Mouse (Mus musculus) midbrain, postnatal 0 days (tissue): ENCODE measurements around the gene Snx4. TPM values are rescaled to one million over a fixed set of nuclear protein-coding genes. Genes with fewer than 3 reads are reported as not detected.
A peak's percentile ranks its signal among the peaks of the same experiment; 100 is the strongest.
"Not testable (repeated sequence)": the region's sequence is repeated elsewhere in the genome, so short reads cannot be mapped to it uniquely, and the experiment has no call there.

Experiments
- ATAC-seq: fragments of 200-750 bp; cut with Nextera tagmentation; 2 replicates; pipeline ENCODE4 v1.8.0; 2017; ENCODE audit warnings: moderate number of reproducible peaks, mild to moderate bottlenecking, moderate TSS enrichment, moderate library complexity; ENCODE audit not compliant: low FRiP score
- DNase-seq: peaks from one replicate; pipeline ENCODE4 v3.0.0-alpha.2; 2015; ENCODE audit warnings: low spot score
- H3K27ac ChIP-seq: fragments of 300-500 bp; sonication (generic); 2 replicates; pipeline ENCODE4 v1.5.1; 2014; ENCODE audit warnings: low read depth, mild to moderate bottlenecking, low read length, mixed read lengths
- H3K27me3 ChIP-seq: fragments of 300-500 bp; sonication (generic); 2 replicates; pipeline ENCODE4 v1.6.1; 2014; ENCODE audit warnings: low read length, control low read depth, mixed read lengths; ENCODE audit not compliant: insufficient read depth
- H3K36me3 ChIP-seq: fragments of 300-500 bp; sonication (generic); 2 replicates; pipeline ENCODE4 v1.6.1; 2014; ENCODE audit warnings: low read length, control low read depth, mixed read lengths; ENCODE audit not compliant: insufficient read depth
- H3K4me1 ChIP-seq: fragments of 300-500 bp; sonication (generic); 2 replicates; pipeline ENCODE4 v1.6.1; 2014; ENCODE audit warnings: mild to moderate bottlenecking, control low read depth, antibody characterized with exemption, low read length, mixed read lengths; ENCODE audit not compliant: insufficient read depth
- H3K4me2 ChIP-seq: fragments of 300-500 bp; sonication (generic); 2 replicates; pipeline ENCODE4 v1.6.1; 2014; ENCODE audit warnings: low read depth, mild to moderate bottlenecking, low read length, mixed read lengths; ENCODE audit not compliant: poor library complexity, severe bottlenecking
- H3K4me3 ChIP-seq: fragments of 300-500 bp; sonication (generic); 2 replicates; pipeline ENCODE4 v1.5.1; 2014; ENCODE audit warnings: low read depth, mild to moderate bottlenecking, low read length, moderate library complexity
- H3K9ac ChIP-seq: fragments of 300-500 bp; sonication (generic); replicated peaks from 2 replicates; pipeline ENCODE4 v1.6.1; 2014; ENCODE audit warnings: mild to moderate bottlenecking, low read length, moderate library complexity, mixed read lengths; ENCODE audit not compliant: poor library complexity, severe bottlenecking
- H3K9me3 ChIP-seq: fragments of 300-500 bp; sonication (generic); 2 replicates; pipeline ENCODE4 v1.6.1; 2016; ENCODE audit warnings: low read length, control low read depth
- CTCF ChIP-seq: IDR thresholded peaks from 2 replicates; pipeline ENCODE4 v1.5.1; 2016; ENCODE audit warnings: antibody characterized with exemption, mild to moderate bottlenecking
- WGBS: fragments of 180-500 bp; shearing (Covaris S2); extraction: QIAGEN DNeasy Blood & Tissue Kit; methylation state at CpG from one replicate; pipeline ENCODE4 v1.1.7; 2014; 5-methylcytosine and 5-hydroxymethylcytosine counted together
- polyA plus RNA-seq: library from polyadenylated mRNA; unstranded; fragments of >200 nt; fragmentation: Nextera tagmentation; extraction: Ambion mirVana; gene quantifications from 2 replicates; pipeline ENCODE4 v1.2.1, GENCODE M21; 2015
- total RNA-seq: library from RNA; depleted of rRNA; stranded (reverse); fragments of >200 nt; gene quantifications from 2 replicates; pipeline ENCODE4 v1.2.3, GENCODE M21; 2014; rRNA removed

The Snx4 gene
- total RNA-seq (65.8 and 84.6 TPM in 2 replicates), polyA plus RNA-seq (108 and 111 TPM in 2 replicates)

GRCm38 (mm10) chr16:33251194-33252051, at the start of gene Snx4:
TSS of gene Snx4 (plus strand) at chr16:33251442.
- peak within 1 kb of the TSS; percentile 96 for H3K9ac ChIP-seq
- DNase-seq (peak; percentile 95), ATAC-seq (peak; percentile 95)
- peak within 1 kb of the TSS; percentile 81 for H3K27ac ChIP-seq
- TF ChIP-seq CTCF: 0 out of 2 replicates have a peak, but pooled peaks have one; percentile 11
- no peaks in the 10 kb centered on the region for H3K27me3 ChIP-seq
- H3K4me2 ChIP-seq: peak within 1 kb of the TSS; percentile 76
- H3K36me3 ChIP-seq: no peaks in the 10 kb centered on the region
- H3K9me3 ChIP-seq: no peaks in the 10 kb centered on the region
- peak within 1 kb of the TSS; percentile 98 for H3K4me3 ChIP-seq
- under 1% methylated on average over 68 of the region's 72 CpGs for WGBS
- H3K4me1 ChIP-seq: peaks cover 4% of the 10 kb centered on the region; the same call in 1 of the 2 replicates

GRCm38 (mm10) chr16:33210812-33211211, 40.4 kb upstream of the Snx4 start:
- no peak for DNase-seq
- ATAC-seq: no peak
- 78% methylated on average over 2 of the region's 2 CpGs for WGBS
- TF ChIP-seq CTCF: no peak
- no peak overlapping the region for H3K9ac ChIP-seq
- H3K4me1 ChIP-seq: no peaks in the 10 kb centered on the region
- H3K27ac ChIP-seq: no peak overlapping the region
- H3K4me3 ChIP-seq: no peak overlapping the region
- H3K27me3 ChIP-seq: no peaks in the 10 kb centered on the region
- no peak overlapping the region for H3K4me2 ChIP-seq
- H3K36me3 ChIP-seq: peaks cover 28% of the 10 kb centered on the region
- H3K9me3 ChIP-seq: no peaks in the 10 kb centered on the region

- H3K4me2 ChIP-seq: no peak overlapping the region
- H3K9ac ChIP-seq: no peak overlapping the region
- ATAC-seq (no peak), DNase-seq (no peak)
- no peak for TF ChIP-seq CTCF
- no peak overlapping the region for H3K27ac ChIP-seq
- no peaks in the 10 kb centered on the region for H3K9me3 ChIP-seq
- H3K27me3 ChIP-seq: no peaks in the 10 kb centered on the region
- 50% methylated on average over 9 of the region's 9 CpGs for WGBS
- no peaks in the 10 kb centered on the region for H3K4me1 ChIP-seq
- no peak overlapping the region for H3K4me3 ChIP-seq
- H3K36me3 ChIP-seq: peaks cover 13% of the 10 kb centered on the region
Observed at GRCm38 (mm10) chr16:33216313-33217003, 34.8 kb upstream of the Snx4 start.

- H3K4me3 ChIP-seq, H3K36me3 ChIP-seq, H3K27me3 ChIP-seq, H3K4me2 ChIP-seq, DNase-seq, ATAC-seq, H3K27ac ChIP-seq, H3K9ac ChIP-seq, H3K4me1 ChIP-seq, H3K9me3 ChIP-seq: not testable (repeated sequence)
- WGBS: 70% methylated on average over 3 of the region's 3 CpGs
Observed at GRCm38 (mm10) chr16:33217553-33218085, 33.6 kb upstream of the Snx4 start.

- no peak for DNase-seq
- TF ChIP-seq CTCF: no peak
- Histone ChIP-seq H3K9ac (no peak overlapping the region), H3K4me2 (no peak overlapping the region), H3K4me3 (no peak overlapping the region), H3K27ac (no peak overlapping the region), H3K4me1 (no peaks in the 10 kb centered on the region), H3K36me3 (peaks cover 18% of the 10 kb centered on the region), H3K27me3 (no peaks in the 10 kb centered on the region), H3K9me3 (no peaks in the 10 kb centered on the region)
- no peak for ATAC-seq
- 91% methylated on average over 3 of the region's 3 CpGs for WGBS
Observed at GRCm38 (mm10) chr16:33222482-33222881, 28.8 kb upstream of the Snx4 start.

- ATAC-seq (no peak), DNase-seq (no peak)
- 93% methylated on average over 5 of the region's 5 CpGs for WGBS
- H3K9ac ChIP-seq: no peak overlapping the region
- no peaks in the 10 kb centered on the region for H3K4me1 ChIP-seq
- no peak for TF ChIP-seq CTCF
- H3K27me3 ChIP-seq: no peaks in the 10 kb centered on the region
- no peak overlapping the region for H3K27ac ChIP-seq
- H3K9me3 ChIP-seq: no peaks in the 10 kb centered on the region
- no peak overlapping the region for H3K4me2 ChIP-seq
- peaks cover 26% of the 10 kb centered on the region for H3K36me3 ChIP-seq
- H3K4me3 ChIP-seq: no peak overlapping the region
Observed at GRCm38 (mm10) chr16:33224381-33224780, 26.9 kb upstream of the Snx4 start.
